Mouse (Mus musculus) MEL (cell line): ENCODE measurements around the gene Dcbld2.

ENCODE experiments used
- CTCF ChIP-seq, 3 experiments: IDR thresholded peaks in 2 of 3; conservative IDR thresholded peaks in 1 of 3; 2 replicates each; pipeline ENCODE4 v1.5.1; 2011 to 2012; ENCODE audit warnings: low read length in 3 of 3, low read depth in 2 of 3, mild to moderate bottlenecking in 2 of 3, improper control_type of control experiment in 1 of 3, inconsistent platforms in 1 of 3, mixed read lengths in 1 of 3, moderate library complexity in 1 of 3; ENCODE audit not compliant: control insufficient read depth in 1 of 3, insufficient read depth in 1 of 3, poor library complexity in 1 of 3, severe bottlenecking in 1 of 3
- EP300 ChIP-seq, 2 experiments: IDR thresholded peaks; 2 replicates each; pipeline ENCODE4 v1.6.1; 2011; ENCODE audit warnings: improper control_type of control experiment in 2 of 2, low read length in 2 of 2, low read depth in 1 of 2, mild to moderate bottlenecking in 1 of 2
- GATA1 ChIP-seq: IDR thresholded peaks from 2 replicates; pipeline ENCODE4 v1.6.1; 2011; ENCODE audit warnings: low read depth, low read length, improper control_type of control experiment
- KAT2A ChIP-seq: conservative IDR thresholded peaks from 2 replicates; pipeline ENCODE4 v1.6.1; 2012; ENCODE audit warnings: low read depth, low read length, improper control_type of control experiment, inconsistent platforms
- MAZ ChIP-seq: IDR thresholded peaks from 2 replicates; pipeline ENCODE4 v1.6.1; 2012; ENCODE audit warnings: low read depth, mild to moderate bottlenecking, inconsistent platforms, low read length, improper control_type of control experiment
- MEF2A ChIP-seq: IDR thresholded peaks from 2 replicates; pipeline ENCODE4 v1.6.1; 2014; ENCODE audit warnings: low read depth, mild to moderate bottlenecking, inconsistent platforms, low read length, improper control_type of control experiment; ENCODE audit not compliant: poor library complexity, insufficient replicate concordance, severe bottlenecking; ENCODE audit errors: extremely low read depth
- POLR2A ChIP-seq, 2 experiments: IDR thresholded peaks; 2 replicates each; pipeline ENCODE4 v1.6.1; 2011 to 2012; ENCODE audit warnings: low read length in 2 of 2, mild to moderate bottlenecking in 2 of 2, control low read depth in 1 of 2, improper control_type of control experiment in 1 of 2, low read depth in 1 of 2, moderate library complexity in 1 of 2; ENCODE audit not compliant: control insufficient read depth in 1 of 2, insufficient read depth in 1 of 2, poor library complexity in 1 of 2
- TAL1 ChIP-seq: IDR thresholded peaks from 2 replicates; pipeline ENCODE4 v1.6.1; 2012; ENCODE audit warnings: mild to moderate bottlenecking, inconsistent platforms, low read length, moderate library complexity, mixed read lengths
- ZC3H11A ChIP-seq: IDR thresholded peaks from 2 replicates; pipeline ENCODE4 v1.6.1; 2012; ENCODE audit warnings: low read depth, mild to moderate bottlenecking, inconsistent platforms, low read length, improper control_type of control experiment
- ZKSCAN1 ChIP-seq: IDR thresholded peaks from 2 replicates; pipeline ENCODE4 v1.6.1; 2012; ENCODE audit warnings: low read depth, mild to moderate bottlenecking, inconsistent platforms, low read length, improper control_type of control experiment, moderate library complexity

- TF ChIP-seq GATA1, result no peak
- TF ChIP-seq CTCF (IDR thresholded peaks at IDR 0.05 in 2 of 3, conservative IDR thresholded peaks at IDR 0.05 in 1 of 3; ENCODE audit: control insufficient read depth in 1 of 3, insufficient read depth in 1 of 3, low read depth in 2 of 3, low read length in 3 of 3, poor library complexity in 1 of 3, severe bottlenecking in 1 of 3), result no peak
- TF ChIP-seq POLR2A (IDR thresholded peaks at IDR 0.05; ENCODE audit: control insufficient read depth in 1 of 2, insufficient read depth in 1 of 2, low read depth in 1 of 2, low read length in 2 of 2, poor library complexity in 1 of 2), result no peak
- TF ChIP-seq TAL1, result no peak
- TF ChIP-seq ZKSCAN1, result no peak
- TF ChIP-seq MAZ, result no peak
- no peak for TF ChIP-seq MEF2A
- no peak for TF ChIP-seq EP300 (IDR thresholded peaks at IDR 0.05; ENCODE audit: low read depth in 1 of 2, low read length in 2 of 2)
- TF ChIP-seq ZC3H11A, result no peak
- no peak for TF ChIP-seq KAT2A
Measured at GRCm38 (mm10) chr16:58401079-58401478, 7.2 kb upstream of the Dcbld2 start.
